Mouse (Mus musculus): ENCODE measurements around the gene Rfx1. TPM values are rescaled to one million over a fixed set of nuclear protein-coding genes. Genes with fewer than 3 reads are reported as not detected.

Gene Rfx1
- total and polyA plus RNA-seq, 3 experiments, result 3.2 to 13.1 (median 10.8) TPM

DNA sequence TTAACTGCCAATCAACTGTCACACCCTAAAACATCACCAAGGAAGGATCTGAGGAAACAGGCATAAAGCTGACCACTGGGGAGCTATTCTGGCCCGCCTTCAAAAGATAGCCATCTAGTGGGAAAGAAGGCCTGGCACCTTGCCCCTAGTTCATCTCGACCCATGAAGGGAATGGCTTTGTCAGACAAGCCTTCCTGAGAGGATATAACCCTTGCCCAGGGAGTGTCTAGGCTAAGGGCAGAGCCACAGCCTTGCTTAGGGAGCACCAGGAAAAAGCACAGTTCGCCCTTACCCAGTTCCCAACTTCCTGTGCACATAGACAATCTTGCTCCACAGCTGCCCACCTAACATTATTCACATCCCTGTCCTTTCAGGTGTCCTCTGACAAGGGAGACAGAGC lies 37.0 kb downstream of the Rfx1 start:
- Histone ChIP-seq H3K4me1 (ENCODE audit: control insufficient read depth in 1 of 2, insufficient read depth in 2 of 2) (peaks cover 15 to 34% of the 10 kb centered on the region in 2 experiments), H3K9me3 (replicated peaks; ENCODE audit: low read length) (peaks cover 3% of the 10 kb centered on the region), H3K36me3 (replicated peaks in 1 of 2; ENCODE audit: control insufficient read depth in 1 of 2, insufficient read depth in 1 of 2, low read length in 1 of 2) (peaks cover 31 to 44% of the 10 kb centered on the region in 2 experiments), H3K79me2 (replicated peaks; ENCODE audit: control insufficient read depth, extremely low read depth, insufficient read depth, poor library complexity, severe bottlenecking) (peaks cover 14% of the 10 kb centered on the region), H3K9ac (ENCODE audit: insufficient read depth, low read depth) (peak overlapping the region; percentile 80; the same call in 1 of the 2 replicates), H3K4me2 (ENCODE audit: insufficient read depth, low read depth, poor library complexity, severe bottlenecking) (peak overlapping the region; percentile 94), H3K4me3 (replicated peaks in 1 of 3; ENCODE audit: low read depth in 2 of 3, low read length in 2 of 3, poor library complexity in 1 of 3) (peak overlapping the region; percentile 65 to 71 (median 68)), H3K27me3 (replicated peaks) (no peaks in the 10 kb centered on the region), H3K27ac (ENCODE audit: insufficient read depth, low read depth) (no peak overlapping the region)
- DNase-seq (ENCODE audit: extremely low read depth), result no peak
- in situ Hi-C loops (cut with MboI; ENCODE audit: low pct_ligation_motif_present, low pct_unique_long_range_greater_than_20kb, low sequenced_read_pairs) (loop anchor here (10.0 kb wide), 1 partner anchor 49 kb away; no protein-coding TSS in a partner anchor), dilution Hi-C loops (cut with MboI; ENCODE audit: extremely low pct_ligation_motif_present, extremely low pct_unique_long_range_greater_than_20kb, low sequenced_read_pairs) (no loop called here)
- TF ChIP-seq NELFE (IDR thresholded peaks at IDR 0.05; ENCODE audit: low read depth, low read length) (no peak), GABPA (IDR thresholded peaks at IDR 0.05; ENCODE audit: insufficient replicate concordance, low read depth, low read length) (no peak), SIN3A (IDR thresholded peaks at IDR 0.05; ENCODE audit: low read length) (no peak), CTCF (conservative IDR thresholded peaks at IDR 0.05 in 1 of 2, IDR thresholded peaks at IDR 0.05 in 1 of 2; ENCODE audit: low read depth in 2 of 2, low read length in 2 of 2) (no peak)

- Histone ChIP-seq H3K4me2 (ENCODE audit: insufficient read depth, low read depth, poor library complexity, severe bottlenecking) (peak overlapping the region; percentile 94; the same call in 1 of the 2 replicates), H3K36me3 (replicated peaks in 1 of 2; ENCODE audit: control insufficient read depth in 1 of 2, insufficient read depth in 1 of 2, low read length in 1 of 2) (peaks cover 28 to 38% of the 10 kb centered on the region in 2 experiments), H3K79me2 (replicated peaks; ENCODE audit: control insufficient read depth, extremely low read depth, insufficient read depth, poor library complexity, severe bottlenecking) (peaks cover 14% of the 10 kb centered on the region), H3K4me3 (replicated peaks in 1 of 3; ENCODE audit: low read depth in 2 of 3, low read length in 2 of 3, poor library complexity in 1 of 3) (peak overlapping the region; percentile 65 to 71 (median 68)), H3K27me3 (replicated peaks) (no peaks in the 10 kb centered on the region), H3K9me3 (replicated peaks; ENCODE audit: low read length) (peaks cover 3% of the 10 kb centered on the region), H3K4me1 (ENCODE audit: control insufficient read depth in 1 of 2, insufficient read depth in 2 of 2) (peaks cover 15 to 34% of the 10 kb centered on the region in 2 experiments), H3K27ac (ENCODE audit: insufficient read depth, low read depth) (no peak overlapping the region), H3K9ac (ENCODE audit: insufficient read depth, low read depth) (peak overlapping the region; percentile 80; the same call in 1 of the 2 replicates)
- dilution Hi-C loops (cut with MboI; ENCODE audit: extremely low pct_ligation_motif_present, extremely low pct_unique_long_range_greater_than_20kb, low sequenced_read_pairs), result no loop called here
- 0 out of 2 replicates have a peak, but pooled peaks have one; percentile 38 for TF ChIP-seq NELFE (IDR thresholded peaks at IDR 0.05; ENCODE audit: low read depth, low read length)
- TF ChIP-seq MAX (IDR thresholded peaks at IDR 0.05; ENCODE audit: low read length), result peak; percentile 45; the same call in 1 of the 2 replicates
- no peak for TF ChIP-seq USF2 (conservative IDR thresholded peaks at IDR 0.05; ENCODE audit: low read depth, low read length)
- TF ChIP-seq RCOR1 (conservative IDR thresholded peaks at IDR 0.05; ENCODE audit: low read depth, low read length), result no peak
- TF ChIP-seq TBP (conservative IDR thresholded peaks at IDR 0.05; ENCODE audit: low read depth, low read length), result no peak
- TF ChIP-seq CTCF (conservative IDR thresholded peaks at IDR 0.05 in 1 of 2, IDR thresholded peaks at IDR 0.05 in 1 of 2; ENCODE audit: low read depth in 2 of 2, low read length in 2 of 2), result peak in 1 of 2 experiments; percentile 50; a peak in 2 of 4 replicates
- TF ChIP-seq MXI1 (IDR thresholded peaks at IDR 0.05; ENCODE audit: low read depth, low read length), result peak; percentile 53; the same call in 1 of the 2 replicates
- TF ChIP-seq SMC3 (IDR thresholded peaks at IDR 0.05; ENCODE audit: low read depth, low read length), result peak; percentile 39
- TF ChIP-seq BHLHE40 (IDR thresholded peaks at IDR 0.05; ENCODE audit: low read depth, low read length), result 0 out of 2 replicates have a peak, but pooled peaks have one; percentile 11
- TF ChIP-seq SIN3A (IDR thresholded peaks at IDR 0.05; ENCODE audit: low read length), result peak; percentile 77
- peak; percentile 17 for TF ChIP-seq RAD21 (IDR thresholded peaks at IDR 0.05; ENCODE audit: low read depth, low read length)
- peak; percentile 25; the same call in 1 of the 2 replicates for TF ChIP-seq MAZ (IDR thresholded peaks at IDR 0.05; ENCODE audit: low read depth, low read length)
- DNase-seq (ENCODE audit: extremely low read depth), result peak; percentile 71
- in situ Hi-C loops (cut with MboI; ENCODE audit: low pct_ligation_motif_present, low pct_unique_long_range_greater_than_20kb, low sequenced_read_pairs), result loop anchor here (10.0 kb wide), 1 partner anchor 49 kb away; no protein-coding TSS in a partner anchor
These were observed 37.6 kb downstream of the Rfx1 start for GRCm38 (mm10) chr8:84104221-84104620.

Data from CH12.LX (cell line).